Mouse (Mus musculus): ENCODE measurements around the gene Pkn3. TPM values are rescaled to one million over a fixed set of nuclear protein-coding genes. Genes with fewer than 3 reads are reported as not detected.
"Not testable (repeated sequence)": the region's sequence is repeated elsewhere in the genome, so short reads cannot be mapped to it uniquely, and the experiment has no call there.

The Pkn3 gene
- total RNA-seq, 2 experiments from 2014 or later, result 5.5 to 6.3 TPM

DNA sequence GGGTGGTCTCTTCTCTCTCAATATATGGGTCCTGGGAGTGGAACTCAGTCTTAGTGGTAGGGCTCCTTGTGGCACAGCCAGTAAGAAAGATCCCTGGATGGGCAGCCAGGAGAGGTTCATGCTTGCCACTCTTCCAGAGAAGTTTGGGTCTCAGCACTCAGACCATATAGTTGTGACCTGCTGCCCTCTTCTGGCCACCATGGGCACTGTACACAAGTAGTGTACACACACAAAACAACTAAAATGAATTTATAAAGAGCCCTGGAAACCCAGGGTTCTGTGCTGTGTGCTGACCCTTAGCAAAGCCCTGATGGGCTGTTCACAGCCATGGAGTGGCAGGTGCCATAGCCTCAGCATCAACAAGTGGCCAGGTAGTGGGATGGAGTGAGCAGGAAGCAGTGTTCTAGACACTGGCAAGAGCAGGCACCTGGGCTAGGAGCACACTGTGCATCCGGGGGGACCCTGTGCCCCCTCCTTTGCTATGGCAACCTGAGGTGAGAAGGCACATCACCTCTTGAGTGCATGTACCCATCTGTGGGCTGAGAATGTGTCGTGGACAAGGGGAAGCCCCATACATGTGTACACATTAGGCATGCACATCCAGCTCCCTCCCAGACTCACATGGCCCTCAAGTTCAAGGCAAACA, 18.5 kb downstream of the Pkn3 start:
- DNase-seq, result peak; percentile 68 to 79

DNA sequence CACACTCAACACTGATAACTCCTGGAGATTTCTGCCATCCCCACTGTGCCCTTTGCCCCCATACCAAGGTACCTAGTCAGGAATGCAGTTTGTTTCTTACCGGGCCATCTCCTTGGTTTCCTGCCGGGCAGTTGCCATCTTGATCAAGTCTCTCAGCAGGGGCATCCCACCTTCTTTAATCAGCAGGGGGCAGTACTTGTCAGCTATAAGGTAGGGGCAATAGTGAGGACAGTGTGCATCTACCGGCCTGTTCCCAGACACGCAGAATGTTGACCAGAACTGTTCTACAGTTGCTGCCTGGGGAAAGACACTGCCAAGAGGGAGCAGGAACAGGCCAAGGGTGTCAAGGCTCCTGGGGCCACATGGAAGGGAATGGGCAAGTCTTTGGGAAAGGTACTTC, 22.7 kb downstream of the Pkn3 start:
- DNase-seq, result no peak

DNA sequence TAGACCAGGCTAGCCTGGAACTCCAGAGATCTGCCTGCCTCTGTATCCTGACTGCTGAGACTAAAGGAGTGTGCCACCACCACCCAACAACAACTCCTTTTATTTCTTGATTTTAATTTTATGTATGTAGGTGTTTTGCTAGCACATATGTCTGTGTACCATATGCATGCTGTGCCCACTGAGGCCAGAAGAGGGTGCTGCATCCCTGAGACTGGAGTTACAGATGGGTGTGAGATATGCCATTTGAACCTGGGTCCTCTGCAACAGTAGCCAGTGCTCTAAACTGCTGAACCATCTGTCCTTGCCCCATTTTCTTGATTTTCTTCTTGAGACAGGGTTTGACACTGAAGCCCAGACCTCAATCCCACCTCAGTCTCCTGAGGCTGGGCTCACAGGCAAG, 28.9 kb downstream of the Pkn3 start:
- peak; percentile 62 to 63 for DNase-seq

DNA sequence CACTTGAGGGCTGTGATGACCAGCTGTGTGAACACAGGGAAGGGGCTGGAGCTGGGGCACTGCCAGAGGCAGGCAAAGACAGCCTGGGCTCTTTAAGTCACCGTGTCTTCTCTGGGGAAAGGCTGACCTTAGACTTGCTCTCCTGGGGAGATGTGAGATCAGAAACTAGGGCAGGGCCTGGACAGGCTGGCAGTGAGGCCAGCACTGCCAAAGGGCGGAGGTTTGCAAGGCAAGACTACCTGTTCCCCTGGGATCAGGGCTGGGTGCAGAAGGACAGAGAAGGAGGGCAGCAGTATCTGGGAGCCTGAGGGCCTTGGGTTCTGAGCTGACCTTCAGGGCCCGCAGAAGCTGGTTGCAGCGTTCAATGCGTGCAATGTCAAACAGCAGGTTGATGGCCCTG, 30.2 kb downstream of the Pkn3 start:
- DNase-seq, result peak in 1 of 2 experiments; percentile 29

DNA sequence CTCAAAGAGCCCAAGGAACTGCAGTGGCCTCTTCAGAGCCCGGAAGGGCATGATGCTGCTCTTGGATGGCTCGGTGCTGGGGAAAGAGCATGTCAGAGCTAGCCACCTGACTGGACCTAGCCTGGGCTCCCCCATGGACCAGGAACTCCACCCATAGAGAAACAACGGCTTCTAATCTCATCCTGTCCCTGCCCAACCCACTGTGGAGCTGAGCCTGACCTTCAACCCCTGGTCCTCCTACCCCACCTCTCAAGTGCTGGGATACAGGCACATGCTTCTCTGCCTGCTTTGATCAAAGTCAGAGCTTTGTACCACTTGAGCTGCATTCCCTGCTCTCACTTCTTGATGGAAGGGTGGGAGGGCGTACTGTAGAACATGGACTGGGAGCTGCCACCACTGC, 30.8 kb downstream of the Pkn3 start:
- no peak for DNase-seq

DNA sequence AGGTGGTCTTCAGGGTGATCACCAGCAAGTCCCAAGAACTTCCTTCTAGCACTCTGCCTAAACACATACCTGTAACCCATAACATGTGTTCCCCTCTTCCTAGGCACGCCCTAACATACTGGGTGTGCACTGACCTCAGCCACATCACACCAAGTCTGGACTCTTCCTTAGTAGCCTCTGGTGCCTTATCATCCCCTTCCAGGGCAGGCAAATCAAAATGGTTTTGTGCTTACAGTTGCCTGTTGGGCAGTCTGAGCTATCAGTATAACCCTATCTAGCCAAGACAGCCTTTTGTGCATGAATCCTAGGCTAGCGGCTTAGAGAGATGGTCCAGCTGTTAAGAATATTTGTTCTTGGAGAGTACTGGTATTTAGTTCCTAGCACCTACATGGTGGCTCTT, 34.0 kb downstream of the Pkn3 start:
- no peak for DNase-seq

DNA sequence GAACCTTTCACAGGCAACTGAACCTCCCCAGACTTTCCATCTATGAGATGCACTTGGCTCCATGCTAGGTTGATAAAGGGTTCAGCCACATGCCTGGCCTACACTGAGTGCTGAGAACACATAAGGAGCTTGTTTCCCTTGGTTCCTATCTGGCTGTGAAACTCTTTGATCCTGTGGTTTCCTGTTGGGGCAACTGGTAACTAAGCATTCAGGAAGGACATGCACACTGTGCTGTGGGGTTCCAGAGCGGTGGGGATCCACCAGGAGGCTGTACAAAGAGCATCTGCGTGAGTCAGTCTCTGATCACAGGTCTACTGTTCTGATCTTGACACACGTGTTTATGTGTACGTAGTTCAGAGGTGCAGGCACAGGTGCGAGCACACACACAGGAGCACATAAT, 35.1 kb downstream of the Pkn3 start:
- DNase-seq, result no peak

DNA sequence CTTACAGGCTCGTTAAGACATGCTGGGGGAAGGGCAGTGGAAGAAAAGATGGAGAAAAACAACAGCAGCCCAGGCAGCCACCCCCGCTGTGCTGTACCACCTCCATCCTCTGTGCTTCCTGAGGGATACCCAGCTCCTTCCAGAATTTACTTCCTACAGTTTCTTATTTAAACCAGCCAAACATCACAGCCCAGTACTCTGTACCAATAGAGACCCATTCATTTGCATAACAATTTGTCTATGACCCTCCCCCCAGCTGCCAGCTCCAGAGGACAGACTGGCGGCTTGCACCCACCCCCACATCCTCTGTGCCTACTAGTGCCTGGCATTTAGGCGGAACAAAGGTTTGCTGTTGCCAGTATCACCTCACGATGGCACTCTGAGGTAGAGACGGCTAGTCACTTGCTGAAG, 42.2 kb downstream of the Pkn3 start:
- DNase-seq, result no peak

DNA sequence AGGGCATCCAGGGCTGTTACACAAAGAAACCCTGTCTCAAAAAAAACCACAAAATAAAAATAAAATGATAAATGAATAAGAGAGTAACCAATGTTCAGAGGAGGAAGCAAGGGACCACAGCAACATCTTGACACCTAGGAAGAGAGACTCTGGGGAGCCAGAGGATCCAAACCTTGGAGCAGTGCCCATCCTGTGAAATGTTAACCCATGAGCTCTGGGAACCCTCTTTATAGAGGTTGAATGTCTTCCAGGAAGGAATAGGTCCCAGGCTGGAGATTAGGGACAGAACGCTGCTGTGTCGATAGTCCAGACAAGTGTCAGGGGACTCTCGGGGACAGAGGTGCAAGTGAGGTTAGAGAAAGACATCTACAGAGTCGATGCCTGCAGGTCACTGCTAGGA, 42.8 kb downstream of the Pkn3 start:
- DNase-seq, result no peak

DNA sequence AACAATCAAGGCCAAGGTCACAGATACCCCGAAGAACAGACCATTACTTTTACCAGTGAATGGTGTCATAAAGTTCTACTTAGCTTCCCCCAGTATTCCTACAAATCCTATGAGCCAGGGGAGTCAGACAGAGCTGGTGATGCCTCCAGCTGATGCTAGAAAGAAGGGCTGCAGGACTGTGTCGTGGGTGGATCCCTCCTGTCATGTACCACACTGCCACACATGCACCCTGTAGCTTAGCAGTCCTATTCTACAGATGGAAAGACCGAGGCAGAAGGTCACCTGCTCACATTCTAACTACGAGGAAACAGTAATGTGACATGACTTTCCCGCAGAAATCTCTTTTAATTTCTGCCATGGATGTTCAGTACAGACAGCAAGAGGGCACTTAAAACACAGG, 45.3 kb downstream of the Pkn3 start:
- DNase-seq, result no peak

DNA sequence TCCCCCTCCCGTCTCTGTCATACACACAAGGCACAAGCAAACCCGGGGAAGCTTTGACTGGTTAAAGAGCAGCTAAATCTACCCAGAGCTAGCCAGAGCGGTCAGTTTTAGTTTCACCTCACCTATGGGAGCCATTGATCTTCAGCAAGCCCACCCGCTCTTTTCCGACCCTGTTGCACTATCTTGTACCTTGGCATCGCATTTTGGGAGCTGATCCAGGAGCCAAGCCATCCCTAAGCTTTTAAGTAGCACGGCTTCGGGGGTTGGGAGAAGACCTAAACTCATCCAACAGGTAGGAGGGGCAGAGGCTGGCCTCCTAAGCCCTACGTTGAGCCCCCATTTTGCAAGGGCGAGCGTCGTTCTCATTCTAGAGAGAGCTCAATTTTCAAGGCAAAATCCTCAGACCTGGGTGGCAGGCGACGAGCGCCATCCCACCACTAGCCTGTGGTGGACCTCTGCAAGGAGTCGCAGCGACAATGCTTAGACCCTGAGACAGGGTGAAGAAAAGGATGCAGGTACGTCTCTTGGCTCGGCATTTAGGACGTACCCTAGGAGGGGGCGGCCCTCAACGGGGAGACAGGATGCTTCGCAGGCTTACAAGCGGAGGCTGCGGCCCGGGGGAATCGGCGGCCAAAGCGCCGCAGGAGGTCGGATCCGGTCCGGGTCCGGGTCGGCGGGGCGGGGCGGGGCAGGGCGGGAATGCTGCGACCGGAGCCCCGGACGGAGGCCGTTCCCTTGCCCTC, 46.4 kb downstream of the Pkn3 start:
- peak in 1 of 2 experiments; percentile 16 for DNase-seq

DNA sequence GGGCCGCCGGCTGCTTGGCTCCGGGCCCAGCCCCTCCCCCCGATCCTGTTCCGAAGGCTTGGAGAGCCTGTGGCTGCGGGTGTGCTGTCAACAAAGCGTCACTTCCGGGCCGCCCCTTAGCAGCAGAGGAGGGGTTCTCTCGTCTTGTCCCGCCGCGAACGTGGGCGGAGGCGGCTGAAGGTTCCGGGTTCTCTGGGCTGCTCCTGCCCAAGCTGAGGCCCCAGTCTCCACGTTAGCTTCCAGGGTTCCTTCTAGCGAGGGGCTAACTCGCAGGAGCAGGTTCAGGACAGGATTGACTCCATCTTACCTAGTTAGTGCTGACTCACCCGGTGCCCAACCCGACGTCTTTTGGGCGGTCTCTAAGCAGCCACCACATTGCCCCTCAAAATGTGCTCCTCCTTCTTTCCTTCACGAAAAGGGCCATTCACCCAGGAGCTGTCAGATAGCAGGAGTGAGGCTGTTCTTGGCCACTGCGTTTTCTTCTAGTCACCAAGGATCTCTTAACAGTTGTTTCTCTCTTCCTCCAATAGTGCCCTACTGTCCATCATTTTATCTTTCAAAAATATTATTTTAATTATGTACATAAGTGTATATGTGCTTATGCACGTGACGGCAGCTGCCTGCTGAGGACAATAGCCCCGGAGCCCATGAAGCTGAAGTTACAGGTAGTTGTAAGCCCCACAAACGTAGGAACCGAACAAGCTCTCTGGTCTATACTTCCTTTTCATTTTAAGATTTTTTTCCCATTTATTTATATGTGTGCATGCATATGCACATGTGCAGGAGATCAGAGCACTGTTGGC, 47.2 kb downstream of the Pkn3 start, which contains the start of gene Zer1:
Zer1 (minus strand) TSS at position 114 of the 803 bp plus-strand sequence.
- peak; percentile 98 to 100 for DNase-seq

DNA sequence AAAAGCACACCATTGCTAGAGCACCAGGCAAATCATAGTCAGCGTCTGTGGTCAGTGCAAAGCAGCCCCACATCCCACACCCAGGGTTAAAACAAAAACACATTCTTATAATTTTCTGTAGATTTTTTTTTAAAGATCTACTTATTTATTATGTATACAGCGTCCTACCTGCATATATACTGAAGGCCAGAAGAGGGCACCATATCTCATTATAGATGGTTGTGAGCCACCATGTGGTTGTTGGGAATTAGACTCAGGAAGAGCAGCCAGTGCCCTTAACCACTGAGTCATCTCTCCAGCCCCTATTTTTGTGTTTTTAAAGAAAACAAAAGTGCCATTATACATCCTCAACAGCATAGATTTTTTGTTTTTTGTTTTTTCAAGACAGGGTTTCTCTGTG, 51.3 kb downstream of the Pkn3 start:
- DNase-seq, result no peak

DNA sequence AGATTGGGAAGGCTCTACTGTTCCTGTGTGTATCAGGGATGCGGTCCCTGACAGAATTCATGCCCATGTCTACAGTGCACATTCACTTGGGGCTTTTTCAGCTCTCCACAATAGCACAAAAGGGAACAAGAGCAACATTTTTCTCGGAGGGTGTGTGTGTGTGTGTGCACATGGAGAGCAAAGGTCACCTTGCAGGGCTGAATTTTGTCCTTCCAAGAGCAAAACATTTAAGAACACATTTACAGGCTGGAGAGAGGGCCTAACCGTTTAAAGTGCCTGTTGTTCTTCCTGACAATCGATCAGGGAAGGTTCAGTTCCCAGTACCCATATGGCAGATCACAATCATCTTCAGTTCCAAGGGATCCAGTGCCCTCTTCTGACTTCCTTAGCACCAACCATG, 52.7 kb downstream of the Pkn3 start:
- no peak for DNase-seq

DNA sequence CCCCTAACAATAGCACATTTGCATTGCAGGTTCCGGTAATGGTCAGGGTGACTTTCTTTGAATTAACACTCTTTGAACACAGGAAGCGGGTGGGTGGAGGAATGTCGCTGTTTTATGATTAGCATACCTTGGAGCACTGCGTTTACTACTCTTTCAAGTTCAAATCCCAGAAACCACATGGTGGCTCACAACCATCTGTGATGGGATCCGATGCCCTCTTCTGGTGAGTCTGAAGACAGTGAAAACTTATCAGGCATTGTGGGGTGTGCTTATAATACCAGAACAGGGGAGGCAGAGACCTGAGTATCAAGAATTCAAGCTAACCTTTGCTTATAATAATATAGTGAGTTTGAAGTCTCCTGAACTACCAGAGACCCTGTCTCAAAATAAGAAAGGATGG, 53.8 kb downstream of the Pkn3 start:
- DNase-seq, result not testable (repeated sequence)

DNA sequence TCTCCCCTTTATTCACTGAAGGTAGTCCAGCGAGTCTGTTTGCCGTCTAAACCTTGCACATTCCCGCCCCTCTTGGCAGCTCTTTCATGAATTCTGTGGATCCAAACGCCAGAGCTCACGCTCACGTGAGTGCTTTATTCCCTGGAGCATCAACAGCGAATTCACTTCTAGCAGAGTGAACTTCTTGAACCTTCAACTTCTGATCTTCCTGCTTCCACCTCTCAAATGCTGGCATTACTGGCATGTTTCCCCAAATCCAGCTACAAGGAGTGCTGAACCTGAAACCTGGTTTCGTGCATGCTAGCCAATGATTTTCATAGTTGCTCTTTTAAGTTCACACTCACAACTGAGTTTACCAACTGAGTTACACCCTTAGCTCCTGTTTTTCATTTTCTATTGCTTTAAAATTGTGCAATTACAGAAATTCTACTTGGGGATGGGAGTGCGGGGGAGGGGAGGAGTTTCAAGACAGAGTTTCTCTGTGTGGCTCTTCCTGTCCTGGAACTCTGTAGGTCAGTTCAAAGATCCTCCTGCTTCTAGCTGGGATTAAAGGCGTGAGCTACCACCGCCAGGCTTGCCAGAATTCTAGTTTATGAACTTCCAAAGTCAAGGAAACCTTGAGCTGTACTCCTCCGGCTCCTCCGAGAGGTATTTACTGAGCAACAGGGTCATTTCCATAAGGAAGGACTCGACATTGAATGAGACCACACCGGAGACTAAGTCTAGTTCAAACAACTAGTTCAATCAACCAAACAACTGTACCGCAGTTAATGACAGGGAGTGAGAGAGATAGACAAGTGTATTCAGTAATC, 55.5 kb downstream of the Pkn3 start:
- peak; percentile 35 to 68 for DNase-seq

DNA sequence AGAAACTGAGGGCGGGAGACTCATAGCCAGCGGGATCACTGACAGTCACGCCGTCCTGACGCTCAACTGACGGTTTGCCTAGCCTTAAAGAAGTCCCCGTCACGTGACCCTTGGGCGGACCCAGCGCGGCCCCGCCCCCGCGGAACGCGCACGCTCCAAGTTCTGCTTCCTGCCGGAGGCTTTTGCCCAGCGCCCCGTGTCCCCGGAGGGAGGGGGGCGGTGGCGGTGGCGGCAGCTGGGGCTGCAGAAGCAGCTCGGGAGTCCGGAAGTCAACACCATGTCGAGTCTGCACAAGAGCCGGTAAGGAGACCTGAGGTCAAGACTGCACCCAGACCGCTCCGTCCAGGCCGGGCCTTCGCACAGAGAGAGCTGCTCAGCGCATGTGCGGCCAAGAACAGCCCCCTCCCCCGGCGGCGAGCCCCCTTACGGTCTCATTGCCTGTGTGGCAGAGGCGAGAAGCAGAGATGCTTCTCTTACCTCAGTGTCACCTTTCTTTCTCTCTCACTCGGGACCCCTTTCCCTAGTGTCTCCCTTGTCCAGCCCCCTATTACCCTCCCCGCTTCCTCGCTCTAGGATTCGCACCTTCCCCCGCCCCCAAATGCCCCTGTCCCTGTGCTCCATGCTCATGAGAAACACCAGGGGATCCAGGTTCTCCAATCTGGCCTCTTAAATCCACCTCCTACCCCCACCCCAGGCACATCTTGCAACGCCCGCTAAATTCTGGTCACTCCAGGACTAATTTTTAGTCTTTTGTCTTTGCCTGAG, 56.3 kb downstream of the Pkn3 start, which contains the start of gene Tbc1d13:
Tbc1d13 (plus strand) TSS at position 134 of the 765 bp plus-strand sequence.
- DNase-seq, result peak; percentile 99 to 100

DNA sequence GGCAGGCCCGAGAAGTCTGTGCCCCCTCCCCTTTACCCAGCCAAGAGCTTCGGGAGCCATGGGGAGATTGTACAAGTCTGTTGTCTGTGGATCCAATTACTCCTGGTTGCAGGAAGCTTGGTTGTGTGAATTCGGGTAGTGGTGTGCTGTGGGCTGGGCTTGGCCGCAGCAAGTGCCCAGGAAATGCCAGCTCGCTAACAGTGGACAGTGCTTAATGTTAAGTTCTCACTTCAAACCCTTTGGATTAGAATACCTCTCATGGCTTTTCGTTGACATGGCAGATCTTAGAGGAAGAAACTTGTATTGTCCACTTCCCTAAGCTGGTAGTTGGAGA, 56.9 kb downstream of the Pkn3 start:
- DNase-seq, result peak in 1 of 2 experiments; percentile 28

DNA sequence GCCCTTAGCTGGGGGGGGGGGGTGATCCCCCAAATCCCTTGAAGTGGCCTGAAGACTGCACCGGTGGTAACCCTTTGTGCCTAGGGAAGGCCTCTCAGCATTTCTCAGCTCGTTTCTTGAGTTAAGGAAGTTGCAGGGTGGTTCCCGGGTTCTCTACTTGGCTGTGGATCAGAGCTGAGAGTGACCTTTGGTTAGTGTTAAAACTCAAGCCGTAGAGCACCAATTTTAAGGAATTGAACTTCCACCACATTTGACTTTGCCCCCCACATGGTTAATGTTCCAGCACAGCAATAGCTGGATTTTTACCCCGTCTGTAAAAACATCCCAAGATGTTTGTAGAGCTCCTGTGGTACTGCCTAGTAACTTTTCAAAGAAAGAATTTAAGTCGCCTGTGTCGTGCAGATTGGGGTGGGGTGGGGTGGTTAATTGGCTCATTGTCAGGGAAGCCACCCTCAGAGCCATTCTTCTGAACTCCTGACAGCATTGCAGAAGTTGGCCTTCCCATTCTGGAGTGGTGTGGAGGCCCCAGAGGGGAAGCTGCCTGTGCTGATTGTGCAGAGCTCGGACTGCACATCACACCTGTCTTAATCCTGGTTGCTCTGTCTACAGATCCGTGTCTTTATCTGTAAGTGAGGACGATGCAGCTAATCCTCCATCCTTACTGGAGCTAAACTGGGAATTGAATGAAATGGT, 57.6 kb downstream of the Pkn3 start:
- DNase-seq, result peak in 1 of 2 experiments; percentile 36

DNA sequence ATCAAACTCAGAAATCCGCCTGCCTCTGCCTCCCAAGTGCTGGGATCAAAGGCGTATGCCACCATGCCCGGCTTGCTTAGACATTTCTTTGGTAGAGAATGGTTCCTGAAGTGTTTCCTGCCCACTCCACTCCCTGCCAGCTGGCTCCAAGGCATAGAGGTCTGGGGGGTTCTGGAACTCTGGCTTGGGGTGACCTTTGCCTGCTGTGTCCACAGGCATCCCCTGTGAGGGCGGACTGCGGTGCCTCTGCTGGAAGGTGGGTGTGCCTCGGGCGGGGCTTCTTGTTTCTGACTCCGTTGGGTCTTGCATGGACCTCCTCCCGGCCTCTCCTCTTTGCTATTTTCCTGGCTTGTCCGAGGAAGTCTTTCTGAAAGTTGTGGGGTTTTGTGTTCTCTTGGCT, 59.0 kb downstream of the Pkn3 start:
- DNase-seq, result no peak

DNA sequence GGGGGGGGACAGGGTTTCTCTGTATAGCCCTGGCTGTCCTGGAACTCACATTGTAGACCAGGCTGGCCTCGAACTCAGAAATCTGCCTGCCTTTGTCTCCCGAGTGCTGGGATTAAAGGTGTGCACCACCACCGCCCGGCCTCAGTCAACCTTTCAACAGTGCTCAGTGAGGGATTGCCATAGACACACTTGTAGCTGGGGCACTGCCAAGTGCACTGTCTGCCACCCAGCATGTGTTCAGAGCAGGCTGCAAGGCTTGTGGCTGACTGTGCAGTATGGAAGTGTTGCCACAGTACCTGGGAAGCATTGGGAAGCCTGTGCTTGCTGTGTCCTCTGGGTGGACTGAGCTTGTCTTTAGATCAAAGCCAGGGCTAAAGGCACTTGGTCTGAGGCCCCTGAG, 62.5 kb downstream of the Pkn3 start:
- not testable (repeated sequence) for DNase-seq

All from adrenal gland, postnatal 36 days (tissue).